Mouse (Mus musculus): ENCODE measurements around the gene Dzip1l.
"Not testable (repeated sequence)": the region's sequence is repeated elsewhere in the genome, so short reads cannot be mapped to it uniquely, and the experiment has no call there.

DNA sequence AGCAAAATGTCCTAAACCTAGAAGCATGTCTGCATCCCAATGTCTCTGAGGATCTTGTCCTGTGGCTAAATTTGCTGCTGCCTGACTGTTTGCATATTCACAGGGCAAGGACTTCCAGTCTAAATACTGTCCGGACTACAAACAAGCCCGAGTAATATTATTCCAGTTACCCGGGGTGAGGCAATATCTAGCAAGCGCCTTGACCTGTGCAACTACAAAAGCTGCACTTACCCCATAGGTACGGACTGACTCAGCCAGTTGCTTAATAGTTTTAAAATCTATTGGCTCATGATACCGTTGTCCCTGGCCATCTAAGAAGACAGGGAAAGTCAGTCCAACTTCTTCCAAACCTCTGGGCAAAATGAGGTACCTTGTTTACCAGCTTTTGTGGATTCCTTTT is 30.2 kb upstream of the Dzip1l start:
- not testable (repeated sequence) for TF ChIP-seq CTCF, EP300 (IDR thresholded peaks at IDR 0.05; ENCODE audit: low read depth)

Data from liver, embryonic 14.5 days (tissue).